Mouse (Mus musculus): ENCODE data around the gene Ssmem1.

DNA sequence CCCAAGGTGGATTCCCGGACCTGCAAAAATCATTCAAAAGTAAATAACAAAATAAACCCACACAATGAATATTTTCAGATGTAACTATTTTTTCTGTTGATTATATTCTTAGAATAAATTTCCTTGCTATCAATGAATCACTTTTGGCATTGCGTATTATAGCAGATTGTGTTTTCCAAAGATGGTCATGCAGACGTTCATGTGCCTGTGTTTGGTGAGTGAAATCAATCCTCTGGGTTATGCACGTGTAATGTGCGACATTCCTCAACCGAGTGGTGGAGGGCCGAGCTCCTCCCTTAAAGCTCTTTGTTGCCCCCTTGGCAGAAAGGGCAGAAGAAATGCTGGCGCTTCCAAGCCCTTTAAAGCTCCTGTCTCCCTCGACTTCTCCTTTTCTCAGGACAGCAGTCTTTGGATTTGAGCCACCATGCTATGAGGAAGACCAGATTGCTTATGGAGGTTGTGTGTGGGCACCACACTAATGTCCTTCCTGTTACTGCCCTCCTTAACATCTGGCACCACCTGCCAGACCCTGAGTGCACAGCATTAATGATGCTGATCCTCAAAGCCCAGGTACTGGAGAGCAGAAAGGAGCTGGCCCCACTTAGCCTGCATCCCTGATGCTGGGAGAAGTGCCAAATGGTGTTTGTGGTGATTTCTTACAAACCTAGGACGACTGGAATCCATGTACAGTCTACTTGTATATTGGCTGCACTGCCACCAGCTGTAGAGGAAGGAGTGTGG is 33.5 kb upstream of the Ssmem1 start:
- no peak for TF ChIP-seq POLR2A (IDR thresholded peaks at IDR 0.05; ENCODE audit: borderline replicate concordance, low read depth, low read length)
- TF ChIP-seq CTCF (IDR thresholded peaks at IDR 0.05; ENCODE audit: low read depth, low read length) = no peak
